Mouse (Mus musculus) MN1 (cell line): Measurements from ENCODE around the gene Pcgf6.

Source experiments
- DNase-seq: peaks from one replicate; pipeline ENCODE4 v3.0.0-alpha.2; 2016; ENCODE audit warnings: low spot score

Gene Pcgf6

GRCm38 (mm10) chr19:47050271-47051032 lies at the start of gene Pcgf6:
Pcgf6 (minus strand) TSS chr19:47050906.
- DNase-seq, result peak; percentile 84

GRCm38 (mm10) chr19:47090550-47091156 lies 39.9 kb upstream of the Pcgf6 start, which contains the start of the genes Usmg5 and Pdcd11:
Usmg5 (minus strand) TSS chr19:47090647.
Pdcd11 (plus strand) TSS chr19:47090768.
- DNase-seq, result peak; percentile 94

GRCm38 (mm10) chr19:47089718-47090525 lies 39.2 kb upstream of the Pcgf6 start:
- DNase-seq, result peak; percentile 12

GRCm38 (mm10) chr19:47088226-47088625 lies 37.5 kb upstream of the Pcgf6 start:
- DNase-seq, result no peak

- DNase-seq, result peak; percentile 85
These were observed 17.4 kb upstream of the Pcgf6 start for GRCm38 (mm10) chr19:47067924-47068611.

- DNase-seq, result peak; percentile 95
These were observed 16.6 kb upstream of the Pcgf6 start, which contains the start of gene Taf5 for GRCm38 (mm10) chr19:47067096-47067882. Taf5 (plus strand) TSS chr19:47067746.

- no peak for DNase-seq
These were observed 15.2 kb upstream of the Pcgf6 start for GRCm38 (mm10) chr19:47065860-47066259.

GRCm38 (mm10) chr19:47057684-47058083 lies 7.0 kb upstream of the Pcgf6 start:
- DNase-seq, result no peak

GRCm38 (mm10) chr19:47053471-47053870 lies 2.8 kb upstream of the Pcgf6 start:
- DNase-seq, result no peak

GRCm38 (mm10) chr19:47052927-47053326 lies 2.2 kb upstream of the Pcgf6 start:
- no peak for DNase-seq

GRCm38 (mm10) chr19:47049840-47050239 lies 866 bp downstream of the Pcgf6 start:
- DNase-seq, result no peak

GRCm38 (mm10) chr19:47049061-47049460 lies 1.6 kb downstream of the Pcgf6 start:
- no peak for DNase-seq

- DNase-seq, result no peak
These were observed 3.4 kb downstream of the Pcgf6 start for GRCm38 (mm10) chr19:47047236-47047833.

- DNase-seq, result no peak
These were observed 4.4 kb downstream of the Pcgf6 start for GRCm38 (mm10) chr19:47046343-47046742.

- DNase-seq, result peak; percentile 37
These were observed 7.1 kb downstream of the Pcgf6 start for GRCm38 (mm10) chr19:47043608-47044007.

- DNase-seq, result no peak
These were observed 9.8 kb downstream of the Pcgf6 start for GRCm38 (mm10) chr19:47040720-47041473.

GRCm38 (mm10) chr19:47036596-47036995 lies 14.1 kb downstream of the Pcgf6 start:
- DNase-seq, result no peak

- DNase-seq, result no peak
These were observed 15.8 kb downstream of the Pcgf6 start for GRCm38 (mm10) chr19:47034916-47035315.

GRCm38 (mm10) chr19:47031770-47032169 lies 18.9 kb downstream of the Pcgf6 start:
- DNase-seq, result no peak

- DNase-seq, result peak; percentile 50
These were observed 20.9 kb downstream of the Pcgf6 start for GRCm38 (mm10) chr19:47029796-47030195.
